Mouse (Mus musculus) hindbrain, embryonic 15.5 days (tissue): Measurements from ENCODE around the gene Ubqln2. TPM values are rescaled to one million over a fixed set of nuclear protein-coding genes. Genes with fewer than 3 reads are reported as not detected.

ENCODE experiments used
- ATAC-seq: fragments of 200-750 bp; cut with Nextera tagmentation; 2 replicates; pipeline ENCODE4 v1.8.0; 2017; ENCODE audit warnings: low read depth, moderate number of reproducible peaks, moderate TSS enrichment; ENCODE audit not compliant: low FRiP score
- H3K27ac ChIP-seq: fragments of 300-500 bp; sonication (generic); replicated peaks from 2 replicates; pipeline ENCODE4 v1.5.1; 2015; ENCODE audit warnings: mild to moderate bottlenecking, inconsistent platforms
- H3K27me3 ChIP-seq: fragments of 300-500 bp; sonication (generic); 2 replicates; pipeline ENCODE4 v1.6.1; 2015; ENCODE audit warnings: control low read depth, inconsistent platforms
- H3K36me3 ChIP-seq: fragments of 300-500 bp; sonication (generic); 2 replicates; pipeline ENCODE4 v1.6.1; 2015; ENCODE audit warnings: control low read depth, inconsistent platforms
- H3K4me1 ChIP-seq: fragments of 300-500 bp; sonication (generic); replicated peaks from 2 replicates; pipeline ENCODE4 v1.6.1; 2015; ENCODE audit warnings: control low read depth, inconsistent platforms
- H3K4me2 ChIP-seq: fragments of 300-500 bp; sonication (generic); 2 replicates; pipeline ENCODE4 v1.6.1; 2015; ENCODE audit warnings: moderate library complexity, mild to moderate bottlenecking, inconsistent platforms
- H3K4me3 ChIP-seq: fragments of 300-500 bp; sonication (generic); 2 replicates; pipeline ENCODE4 v1.5.1; 2015; ENCODE audit warnings: mild to moderate bottlenecking, inconsistent platforms
- H3K9ac ChIP-seq: fragments of 300-500 bp; sonication (generic); 2 replicates; pipeline ENCODE4 v1.6.1; 2015; ENCODE audit warnings: inconsistent platforms
- H3K9me3 ChIP-seq: fragments of 300-500 bp; sonication (generic); 2 replicates; pipeline ENCODE4 v1.6.1; 2016; ENCODE audit warnings: control low read depth, inconsistent platforms
- WGBS: fragments of 180-500 bp; shearing (Covaris S2); methylation state at CpG from one replicate; pipeline ENCODE4 v1.1.7; 2015; 5-methylcytosine and 5-hydroxymethylcytosine counted together
- polyA plus RNA-seq: library from polyadenylated mRNA; unstranded; fragments of >200 nt; fragmentation: Nextera tagmentation; extraction: Ambion mirVana; gene quantifications from 2 replicates; pipeline ENCODE4 v1.2.1, GENCODE M21; 2015

The Ubqln2 gene
- 51.2 and 52.4 TPM in 2 replicates for polyA plus RNA-seq

DNA sequence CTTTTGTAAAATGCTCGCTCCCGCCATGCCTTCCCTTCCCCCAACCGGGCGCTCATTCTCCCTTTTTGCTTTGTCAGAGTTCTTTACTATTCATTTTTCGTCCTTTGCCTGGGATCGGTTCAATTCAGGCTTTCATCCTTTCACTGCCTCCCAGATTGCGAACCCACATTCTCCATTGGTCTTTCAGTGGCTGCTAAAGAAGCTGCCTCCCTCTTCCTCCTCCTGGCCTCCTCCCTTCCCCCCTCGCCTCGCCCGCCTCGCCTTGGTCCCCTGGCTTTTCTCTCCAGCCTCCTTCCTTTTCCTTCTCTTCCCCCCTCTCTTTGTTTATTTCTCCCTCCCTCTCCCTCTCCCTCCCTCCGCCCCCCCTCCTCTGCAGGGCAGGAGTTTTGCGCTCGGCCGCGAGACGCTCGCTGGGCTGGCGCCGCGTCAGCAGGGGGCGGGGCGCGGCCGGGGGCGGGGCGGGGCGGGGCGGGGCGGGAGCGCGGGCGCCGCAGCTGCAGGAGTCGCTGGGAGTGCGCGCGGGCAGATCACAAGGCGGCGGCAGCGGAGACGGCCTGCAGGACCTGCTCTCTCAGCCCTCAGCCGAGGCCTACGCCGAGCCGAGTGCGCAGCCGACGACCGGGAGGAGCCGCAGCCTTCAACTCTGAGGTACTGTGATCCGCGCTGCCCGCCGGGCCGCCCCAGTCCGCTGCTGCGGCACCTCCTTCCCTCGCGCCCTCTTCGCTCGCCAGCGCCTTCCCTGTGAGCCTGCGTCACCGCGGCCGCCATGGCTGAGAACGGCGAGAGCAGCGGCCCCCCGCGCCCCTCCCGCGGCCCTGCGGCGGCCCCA is at the start of gene Ubqln2:
Gene Ubqln2 (plus strand): TSS at position 540 of the 829 bp plus-strand sequence.
- H3K4me2 ChIP-seq, result peak within 1 kb of the TSS; percentile 72
- H3K27me3 ChIP-seq, result no peaks in the 10 kb centered on the region
- 0 out of 2 replicates have a peak, but pooled peaks cover 2% of the 10 kb centered on the region for H3K4me1 ChIP-seq
- no peaks in the 10 kb centered on the region for H3K36me3 ChIP-seq
- ATAC-seq, result peak; percentile 95
- 27% methylated on average over 54 of the region's 76 CpGs for WGBS
- H3K9ac ChIP-seq, result peak within 1 kb of the TSS; percentile 79
- no peaks in the 10 kb centered on the region for H3K9me3 ChIP-seq
- peak within 1 kb of the TSS; percentile 96 for H3K27ac ChIP-seq
- peak within 1 kb of the TSS; percentile 66 for H3K4me3 ChIP-seq

DNA sequence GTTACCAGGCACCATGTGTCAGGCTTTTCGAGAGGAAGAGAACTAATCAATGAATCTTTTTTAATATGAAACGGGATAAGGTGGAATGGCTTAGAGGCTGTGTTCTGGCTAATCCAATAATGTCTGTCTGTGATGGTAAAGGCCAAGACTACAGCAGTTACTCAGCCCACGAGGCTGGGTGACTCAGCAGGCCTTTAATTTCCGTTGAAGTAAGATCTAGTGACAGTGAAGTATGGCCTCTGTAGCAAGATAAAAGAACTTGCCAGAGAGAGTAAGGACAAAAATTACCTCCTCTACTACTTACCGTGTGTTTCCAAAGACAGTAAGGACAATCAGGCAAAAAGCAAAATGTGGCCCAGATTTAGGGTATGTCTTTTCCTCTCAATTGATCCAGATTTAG is 46.1 kb upstream of the Ubqln2 start:
- Histone ChIP-seq H3K27me3 (no peaks in the 10 kb centered on the region), H3K36me3 (no peaks in the 10 kb centered on the region), H3K27ac (no peak overlapping the region), H3K4me2 (no peak overlapping the region), H3K9ac (no peak overlapping the region), H3K9me3 (no peaks in the 10 kb centered on the region), H3K4me3 (no peak overlapping the region), H3K4me1 (no peaks in the 10 kb centered on the region)
- 63% methylated on average over 5 of the region's 5 CpGs for WGBS
- no peak for ATAC-seq

DNA sequence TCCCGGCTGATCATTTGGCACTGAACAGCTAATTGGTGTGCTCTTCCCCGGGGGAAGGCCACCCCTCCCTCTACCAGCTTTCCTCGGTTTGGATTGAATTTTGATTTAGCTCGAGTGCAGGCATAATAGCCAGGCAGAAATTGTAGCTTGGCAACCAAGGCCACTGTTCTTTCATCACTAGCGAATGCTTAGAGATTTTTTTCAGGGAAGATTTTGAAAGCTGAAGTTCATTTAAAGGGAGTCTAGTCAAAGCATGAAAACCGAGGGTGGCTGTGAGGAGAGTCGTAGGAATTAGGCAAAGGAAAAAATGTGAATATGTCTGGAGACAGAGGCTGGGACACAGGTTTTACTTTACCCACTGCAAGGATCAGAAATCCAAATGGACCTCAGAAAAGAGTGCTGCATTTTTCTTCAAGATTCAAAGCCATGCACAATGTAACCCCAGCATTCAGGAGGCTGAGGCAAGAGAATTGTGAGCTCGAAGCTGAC is 21.2 kb upstream of the Ubqln2 start:
- 0 out of 2 replicates have a peak, but pooled peaks have one; percentile 56 for ATAC-seq
- no peaks in the 10 kb centered on the region for H3K9me3 ChIP-seq
- H3K9ac ChIP-seq, result no peak overlapping the region
- H3K4me3 ChIP-seq, result no peak overlapping the region
- peak overlapping the region; percentile 64 for H3K27ac ChIP-seq
- no peaks in the 10 kb centered on the region for H3K27me3 ChIP-seq
- H3K4me2 ChIP-seq, result peak overlapping the region; percentile 13; the same call in 1 of the 2 replicates
- no peaks in the 10 kb centered on the region for H3K36me3 ChIP-seq
- H3K4me1 ChIP-seq, result no peaks in the 10 kb centered on the region
- 32% methylated on average over 8 of the region's 8 CpGs for WGBS

DNA sequence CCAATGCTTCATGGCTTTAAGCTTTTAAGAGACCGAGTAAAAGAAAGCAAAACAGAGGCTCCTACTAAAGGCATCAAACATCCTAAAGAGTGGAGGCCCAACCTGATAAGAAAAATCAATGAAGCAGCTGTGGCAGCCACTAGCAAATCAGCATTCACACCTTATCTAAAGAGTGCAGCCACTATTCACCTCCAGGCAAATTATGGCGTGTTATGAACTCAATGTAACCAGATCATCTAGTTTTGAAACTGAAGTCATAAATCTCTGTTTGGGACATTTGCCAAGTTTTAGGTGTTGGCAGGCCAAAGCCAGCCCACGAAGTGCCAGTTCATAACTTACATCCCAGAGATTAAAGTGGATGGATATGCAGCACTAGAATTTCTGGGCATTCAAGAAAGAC is 5.7 kb upstream of the Ubqln2 start:
- no peak for ATAC-seq

DNA sequence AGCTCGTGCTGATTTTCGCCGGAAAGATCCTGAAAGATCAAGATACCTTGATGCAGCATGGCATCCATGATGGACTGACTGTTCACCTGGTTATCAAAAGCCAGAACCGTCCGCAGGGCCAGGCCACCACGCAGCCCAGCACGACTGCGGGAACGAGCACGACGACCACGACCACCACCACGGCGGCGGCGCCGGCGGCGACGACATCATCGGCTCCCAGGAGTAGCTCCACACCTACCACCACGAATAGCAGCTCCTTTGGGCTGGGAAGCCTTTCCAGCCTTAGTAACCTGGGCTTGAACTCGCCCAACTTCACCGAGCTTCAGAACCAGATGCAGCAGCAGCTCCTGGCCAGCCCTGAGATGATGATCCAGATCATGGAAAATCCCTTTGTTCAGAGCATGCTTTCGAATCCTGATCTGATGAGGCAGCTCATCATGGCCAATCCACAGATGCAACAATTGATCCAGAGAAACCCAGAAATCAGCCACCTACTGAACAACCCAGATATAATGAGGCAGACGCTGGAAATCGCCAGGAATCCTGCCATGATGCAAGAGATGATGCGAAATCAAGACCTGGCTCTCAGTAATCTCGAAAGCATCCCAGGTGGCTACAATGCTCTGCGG is 752 bp downstream of the Ubqln2 start:
- Histone ChIP-seq H3K4me2 (peak overlapping the region; percentile 72), H3K9ac (peak overlapping the region; percentile 79), H3K36me3 (no peaks in the 10 kb centered on the region), H3K4me3 (peak overlapping the region; percentile 66), H3K4me1 (0 out of 2 replicates have a peak, but pooled peaks cover 4% of the 10 kb centered on the region), H3K27ac (peak overlapping the region; percentile 96), H3K9me3 (no peaks in the 10 kb centered on the region), H3K27me3 (no peaks in the 10 kb centered on the region)
- 24% methylated on average over 30 of the region's 30 CpGs for WGBS
- ATAC-seq, result 0 out of 2 replicates have a peak, but pooled peaks have one; percentile 8

More for the DNA sequence above, 5.7 kb upstream of the Ubqln2 start:
- Histone ChIP-seq H3K36me3 (no peaks in the 10 kb centered on the region), H3K9ac (no peak overlapping the region), H3K9me3 (no peaks in the 10 kb centered on the region), H3K4me1 (no peaks in the 10 kb centered on the region), H3K4me3 (no peak overlapping the region), H3K4me2 (no peak overlapping the region), H3K27me3 (no peaks in the 10 kb centered on the region), H3K27ac (no peak overlapping the region)
- WGBS, result 64% methylated on average over 3 of the region's 3 CpGs

DNA sequence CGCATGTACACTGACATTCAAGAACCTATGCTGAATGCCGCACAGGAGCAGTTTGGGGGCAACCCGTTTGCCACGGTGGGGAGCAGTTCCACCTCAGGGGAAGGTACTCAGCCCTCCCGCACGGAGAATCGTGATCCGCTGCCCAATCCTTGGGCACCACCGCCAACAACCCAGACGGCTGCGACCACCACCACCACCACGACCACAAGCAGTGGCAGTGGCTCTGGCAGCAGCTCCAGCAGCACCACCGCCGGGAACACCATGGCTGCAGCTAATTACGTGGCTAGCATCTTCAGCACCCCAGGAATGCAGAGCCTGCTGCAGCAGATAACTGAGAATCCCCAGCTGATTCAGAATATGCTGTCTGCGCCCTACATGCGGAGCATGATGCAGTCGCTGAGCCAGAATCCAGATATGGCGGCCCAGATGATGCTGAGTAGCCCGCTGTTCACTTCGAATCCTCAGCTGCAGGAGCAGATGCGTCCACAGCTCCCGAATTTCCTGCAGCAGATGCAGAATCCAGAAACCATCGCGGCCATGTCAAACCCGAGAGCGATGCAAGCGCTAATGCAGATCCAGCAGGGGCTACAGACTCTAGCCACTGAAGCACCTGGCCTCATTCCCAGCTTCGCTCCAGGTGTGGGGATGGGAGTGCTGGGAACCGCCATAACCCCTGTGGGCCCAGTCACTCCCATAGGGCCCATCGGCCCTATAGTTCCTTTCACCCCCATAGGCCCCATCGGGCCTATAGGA is 1.4 kb downstream of the Ubqln2 start:
- Histone ChIP-seq H3K4me2 (peak overlapping the region; percentile 72), H3K27me3 (no peaks in the 10 kb centered on the region), H3K9me3 (no peaks in the 10 kb centered on the region), H3K4me1 (0 out of 2 replicates have a peak, but pooled peaks cover 4% of the 10 kb centered on the region), H3K27ac (peak overlapping the region; percentile 96), H3K9ac (peak overlapping the region; percentile 79), H3K4me3 (peak overlapping the region; percentile 66), H3K36me3 (no peaks in the 10 kb centered on the region)
- WGBS, result 33% methylated on average over 32 of the region's 32 CpGs
- no peak for ATAC-seq

DNA sequence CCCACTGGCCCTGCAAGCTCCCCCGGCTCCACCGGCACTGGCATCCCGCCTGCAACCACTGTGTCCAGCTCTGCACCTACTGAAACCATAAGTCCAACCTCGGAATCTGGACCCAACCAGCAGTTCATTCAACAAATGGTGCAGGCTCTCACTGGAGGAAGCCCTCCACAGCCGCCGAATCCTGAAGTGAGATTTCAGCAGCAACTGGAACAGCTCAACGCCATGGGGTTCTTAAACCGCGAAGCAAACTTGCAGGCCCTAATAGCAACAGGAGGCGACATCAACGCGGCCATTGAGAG is 2.0 kb downstream of the Ubqln2 start:
- Histone ChIP-seq H3K4me1 (0 out of 2 replicates have a peak, but pooled peaks cover 4% of the 10 kb centered on the region), H3K4me3 (peak overlapping the region; percentile 66), H3K27me3 (no peaks in the 10 kb centered on the region), H3K36me3 (no peaks in the 10 kb centered on the region), H3K9ac (peak overlapping the region; percentile 79), H3K9me3 (no peaks in the 10 kb centered on the region), H3K4me2 (peak overlapping the region; percentile 72), H3K27ac (peak overlapping the region; percentile 96)
- WGBS, result 24% methylated on average over 12 of the region's 12 CpGs
- no peak for ATAC-seq

DNA sequence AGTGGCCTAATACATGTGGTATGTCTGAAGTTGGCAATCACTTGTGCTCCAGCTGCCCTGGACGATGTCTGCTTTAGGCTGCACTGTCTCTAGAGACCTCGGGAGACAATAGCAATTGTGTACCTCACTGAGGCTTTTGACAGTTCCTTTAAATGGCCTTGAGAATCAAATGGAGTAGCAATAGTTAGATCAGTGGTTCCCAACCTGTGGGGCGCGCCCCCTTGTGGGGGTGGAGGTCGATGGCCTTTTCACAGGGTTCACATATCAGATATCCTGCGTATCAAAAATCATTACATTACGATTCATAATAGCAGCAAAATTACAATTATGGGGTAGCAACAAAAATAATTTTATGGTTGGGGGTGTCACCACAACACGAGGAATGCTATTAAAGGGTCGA is 7.9 kb downstream of the Ubqln2 start:
- Histone ChIP-seq H3K4me1 (0 out of 2 replicates have a peak, but pooled peaks cover 4% of the 10 kb centered on the region), H3K9me3 (no peaks in the 10 kb centered on the region), H3K9ac (no peak overlapping the region), H3K4me3 (no peak overlapping the region), H3K36me3 (no peaks in the 10 kb centered on the region), H3K27me3 (no peaks in the 10 kb centered on the region), H3K4me2 (no peak overlapping the region), H3K27ac (no peak overlapping the region)
- no peak for ATAC-seq
- 44% methylated on average over 9 of the region's 9 CpGs for WGBS

DNA sequence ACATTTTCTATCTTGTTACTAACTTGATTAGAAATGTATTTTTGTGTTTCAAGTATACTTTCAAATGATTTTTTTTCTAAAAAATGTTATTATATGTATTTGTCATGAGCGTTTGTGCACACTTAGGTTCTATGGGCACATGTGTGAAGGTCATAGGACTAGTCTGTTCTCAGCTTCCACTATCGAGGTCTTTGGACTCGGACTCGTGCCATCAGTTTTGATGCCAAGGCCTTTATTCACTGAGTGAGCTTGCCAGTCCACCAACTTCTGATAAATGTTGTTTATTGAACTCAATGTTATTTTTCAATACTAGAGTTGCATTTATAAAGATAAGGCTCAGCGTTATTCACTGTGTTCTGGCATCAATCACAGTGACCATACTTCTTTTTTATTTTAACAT is 17.5 kb downstream of the Ubqln2 start:
- no peak overlapping the region for H3K4me2 ChIP-seq
- H3K9me3 ChIP-seq, result no peaks in the 10 kb centered on the region
- 91% methylated on average over 5 of the region's 5 CpGs for WGBS
- H3K27me3 ChIP-seq, result no peaks in the 10 kb centered on the region
- H3K4me1 ChIP-seq, result no peaks in the 10 kb centered on the region
- H3K36me3 ChIP-seq, result no peaks in the 10 kb centered on the region
- no peak overlapping the region for H3K9ac ChIP-seq
- no peak overlapping the region for H3K27ac ChIP-seq
- no peak overlapping the region for H3K4me3 ChIP-seq
- no peak for ATAC-seq

DNA sequence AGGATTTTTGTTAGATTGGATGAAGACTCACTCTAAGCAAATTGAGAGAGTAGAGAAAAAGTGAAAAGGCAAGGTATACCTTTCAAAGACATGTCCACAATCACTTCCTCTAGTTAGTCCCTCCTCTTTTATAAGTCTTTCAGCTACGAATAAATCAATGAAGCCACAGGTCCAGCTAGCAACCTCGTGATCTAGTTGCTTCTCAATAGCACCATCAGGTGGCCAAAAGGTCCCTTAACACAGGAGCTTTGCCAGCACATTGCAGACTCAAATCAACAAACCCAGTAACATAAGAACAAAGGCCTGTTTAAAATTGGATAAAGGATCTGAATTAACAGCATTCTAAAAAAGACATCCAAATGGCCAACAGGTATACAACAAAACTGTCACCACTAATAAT is 30.4 kb downstream of the Ubqln2 start:
- Histone ChIP-seq H3K36me3 (no peaks in the 10 kb centered on the region), H3K27ac (no peak overlapping the region), H3K4me1 (no peaks in the 10 kb centered on the region), H3K4me3 (no peak overlapping the region), H3K27me3 (no peaks in the 10 kb centered on the region), H3K9ac (no peak overlapping the region), H3K9me3 (no peaks in the 10 kb centered on the region), H3K4me2 (no peak overlapping the region)
- 18% methylated on average over 2 of the region's 2 CpGs for WGBS
- ATAC-seq, result 0 out of 2 replicates have a peak, but pooled peaks have one; percentile 65
